Comparison of ENCODE assay signal across 8 mouse cellular contexts in genomic region chr13:119283448-119283847, GRCm38 (mm10).
DNase-seq lines count a peak whose midpoint lies in the region; ATAC-seq and TF ChIP-seq lines count a peak whose summit lies in the region.

No protein-coding gene starts in this region.

- peak; percentile 60 for DNase-seq in midbrain, embryonic 10.5 days (ENCODE audit: low spot score)
- peak; percentile 58 to 61 for DNase-seq in cerebellum, adult 18-20 months
- peak; percentile 5 to 67 for DNase-seq in left cerebral cortex, postnatal 10 days (ENCODE audit: extremely low spot score in 1 of 2, low spot score in 2 of 2)
- peak; percentile 97 for DNase-seq in midbrain, embryonic 11.5 days (ENCODE audit: low spot score, missing footprints)
- peak; percentile 67 for DNase-seq in stomach, postnatal 0 days (ENCODE audit: low spot score)

- no peaks in the 10 kb centered on the region for H3K36me3 ChIP-seq in midbrain, embryonic 10.5 days
- H3K36me3 ChIP-seq in midbrain, embryonic 16.5 days (ENCODE audit: control insufficient read depth, insufficient read depth, low read length): no peaks in the 10 kb centered on the region
- no peaks in the 10 kb centered on the region for H3K36me3 ChIP-seq in intestine, postnatal 0 days (ENCODE audit: control insufficient read depth, insufficient read depth)
- no peaks in the 10 kb centered on the region for H3K36me3 ChIP-seq in midbrain, embryonic 11.5 days (ENCODE audit: control insufficient read depth, insufficient read depth, low read length)
- H3K36me3 ChIP-seq in stomach, postnatal 0 days (ENCODE audit: control insufficient read depth, insufficient read depth, low read length): no peaks in the 10 kb centered on the region

- no peak for TF ChIP-seq EP300 in stomach, postnatal 0 days (optimal IDR thresholded peaks at IDR 0.05)

- no peak overlapping the region for H3K4me2 ChIP-seq in midbrain, embryonic 16.5 days (ENCODE audit: low read length)
- no peak overlapping the region for H3K4me2 ChIP-seq in intestine, postnatal 0 days (replicated peaks; ENCODE audit: low read depth)
- H3K4me2 ChIP-seq in midbrain, embryonic 11.5 days: no peak overlapping the region
- no peak overlapping the region for H3K4me2 ChIP-seq in stomach, postnatal 0 days (replicated peaks; ENCODE audit: low read depth)

- 52% methylated on average over 6 of the region's 6 CpGs for WGBS in midbrain, embryonic 10.5 days
- WGBS in midbrain, embryonic 16.5 days: 45% methylated on average over 6 of the region's 6 CpGs
- WGBS in intestine, postnatal 0 days: 44% methylated on average over 6 of the region's 6 CpGs
- 51% methylated on average over 6 of the region's 6 CpGs for WGBS in midbrain, embryonic 11.5 days
- WGBS in stomach, postnatal 0 days: 44% methylated on average over 6 of the region's 6 CpGs

- peak; percentile 82 for TF ChIP-seq CTCF in intestine, postnatal 0 days (IDR thresholded peaks at IDR 0.05; ENCODE audit: low read depth)
- peak; percentile 85 for TF ChIP-seq CTCF in stomach, postnatal 0 days (IDR thresholded peaks at IDR 0.05; ENCODE audit: low read depth)

- no peak overlapping the region for H3K27ac ChIP-seq in midbrain, embryonic 10.5 days (replicated peaks)
- no peak overlapping the region for H3K27ac ChIP-seq in midbrain, embryonic 16.5 days (ENCODE audit: low read length)
- no peak overlapping the region for H3K27ac ChIP-seq in intestine, postnatal 0 days (ENCODE audit: low read depth, low read length)
- H3K27ac ChIP-seq in midbrain, embryonic 11.5 days (ENCODE audit: low read depth, low read length): no peak overlapping the region
- H3K27ac ChIP-seq in stomach, postnatal 0 days (replicated peaks): no peak overlapping the region

- no peaks in the 10 kb centered on the region for H3K4me1 ChIP-seq in midbrain, embryonic 10.5 days
- H3K4me1 ChIP-seq in midbrain, embryonic 16.5 days (ENCODE audit: control insufficient read depth, insufficient read depth, low read length): no peaks in the 10 kb centered on the region
- H3K4me1 ChIP-seq in intestine, postnatal 0 days (replicated peaks; ENCODE audit: control insufficient read depth, insufficient read depth, low read length): no peaks in the 10 kb centered on the region
- no peaks in the 10 kb centered on the region for H3K4me1 ChIP-seq in midbrain, embryonic 11.5 days (ENCODE audit: control insufficient read depth, insufficient read depth, low read length)
- no peaks in the 10 kb centered on the region for H3K4me1 ChIP-seq in stomach, postnatal 0 days (replicated peaks; ENCODE audit: control insufficient read depth, insufficient read depth)

- intact Hi-C loops in left cerebral cortex, postnatal 10 days (cut with DNase I): no loop called here

- H3K4me3 ChIP-seq in midbrain, embryonic 10.5 days: no peak overlapping the region
- H3K4me3 ChIP-seq in midbrain, embryonic 16.5 days (ENCODE audit: low read depth, low read length): no peak overlapping the region
- no peak overlapping the region for H3K4me3 ChIP-seq in intestine, postnatal 0 days (ENCODE audit: low read depth, low read length)
- no peak overlapping the region for H3K4me3 ChIP-seq in midbrain, embryonic 11.5 days (ENCODE audit: low read depth, low read length)
- H3K4me3 ChIP-seq in stomach, postnatal 0 days (ENCODE audit: low read depth, low read length): no peak overlapping the region

- no peak for ATAC-seq in midbrain, embryonic 16.5 days
- ATAC-seq in frontal cortex, adult (ENCODE audit: low TSS enrichment): peak; percentile 94
- ATAC-seq in intestine, postnatal 0 days: no peak
- peak; percentile 82 for ATAC-seq in midbrain, embryonic 11.5 days (ENCODE audit: low FRiP score)
- ATAC-seq in stomach, postnatal 0 days (ENCODE audit: low FRiP score, low TSS enrichment): no peak

- no peaks in the 10 kb centered on the region for H3K27me3 ChIP-seq in midbrain, embryonic 10.5 days (ENCODE audit: low read depth, poor library complexity, severe bottlenecking)
- no peaks in the 10 kb centered on the region for H3K27me3 ChIP-seq in midbrain, embryonic 16.5 days (ENCODE audit: control insufficient read depth, insufficient read depth, low read depth, low read length)
- H3K27me3 ChIP-seq in intestine, postnatal 0 days (replicated peaks; ENCODE audit: control insufficient read depth, insufficient read depth, low read length): no peaks in the 10 kb centered on the region
- no peaks in the 10 kb centered on the region for H3K27me3 ChIP-seq in midbrain, embryonic 11.5 days (ENCODE audit: control insufficient read depth, insufficient read depth, low read length)
- no peaks in the 10 kb centered on the region for H3K27me3 ChIP-seq in stomach, postnatal 0 days (ENCODE audit: control insufficient read depth, insufficient read depth, low read length)

- H3K9me3 ChIP-seq in midbrain, embryonic 10.5 days (replicated peaks): no peaks in the 10 kb centered on the region
- H3K9me3 ChIP-seq in midbrain, embryonic 16.5 days (replicated peaks; ENCODE audit: control insufficient read depth, low read length, poor library complexity, severe bottlenecking): no peaks in the 10 kb centered on the region
- no peaks in the 10 kb centered on the region for H3K9me3 ChIP-seq in intestine, postnatal 0 days (ENCODE audit: control insufficient read depth)
- no peaks in the 10 kb centered on the region for H3K9me3 ChIP-seq in midbrain, embryonic 11.5 days (ENCODE audit: control insufficient read depth, low read length)
- no peaks in the 10 kb centered on the region for H3K9me3 ChIP-seq in stomach, postnatal 0 days (ENCODE audit: control insufficient read depth, low read length)

- H3K9ac ChIP-seq in midbrain, embryonic 16.5 days (ENCODE audit: low read depth, low read length): no peak overlapping the region
- H3K9ac ChIP-seq in intestine, postnatal 0 days (ENCODE audit: low read depth, low read length): no peak overlapping the region
- H3K9ac ChIP-seq in midbrain, embryonic 11.5 days (ENCODE audit: low read length): no peak overlapping the region
- no peak overlapping the region for H3K9ac ChIP-seq in stomach, postnatal 0 days (ENCODE audit: low read length)

Comparison
In these comparisons a context has a peak if more than half of its experiments do, and no peak if none do; other contexts are left out.
1. ATAC-seq: peak in frontal cortex, adult (single experiment) and midbrain, embryonic 11.5 days (single experiment); none in midbrain, embryonic 16.5 days (single experiment), intestine, postnatal 0 days (single experiment) and stomach, postnatal 0 days (single experiment).
2. DNase-seq: peak in every context shown above with its lines; median percentile 97 in midbrain, embryonic 11.5 days; 67 in stomach, postnatal 0 days; 60 in midbrain, embryonic 10.5 days; 60 in cerebellum, adult 18-20 months; 36 in left cerebral cortex, postnatal 10 days.